Mouse (Mus musculus) hindbrain, embryonic 14.5 days (tissue): ENCODE data around the gene Bbs9. TPM values are rescaled to one million over a fixed set of nuclear protein-coding genes. Genes with fewer than 3 reads are reported as not detected.

ENCODE experiments used
- ATAC-seq: fragments of 200-750 bp; cut with Nextera tagmentation; 2 replicates; pipeline ENCODE4 v1.8.0; 2017; ENCODE audit warnings: moderate number of reproducible peaks, mild to moderate bottlenecking, moderate TSS enrichment, moderate library complexity; ENCODE audit not compliant: low FRiP score
- DNase-seq: peaks from one replicate; pipeline ENCODE4 v3.0.0-alpha.2; 2015; ENCODE audit warnings: low spot score
- H3K27ac ChIP-seq: fragments of 300-500 bp; sonication (generic); 2 replicates; pipeline ENCODE4 v1.5.1; 2014; ENCODE audit warnings: mild to moderate bottlenecking, moderate library complexity
- H3K27me3 ChIP-seq: fragments of 300-500 bp; sonication (generic); 2 replicates; pipeline ENCODE4 v1.6.1; 2014; ENCODE audit warnings: mild to moderate bottlenecking, low read length, mixed read lengths; ENCODE audit not compliant: control insufficient read depth, insufficient read depth
- H3K36me3 ChIP-seq: fragments of 300-500 bp; sonication (generic); replicated peaks from 2 replicates; pipeline ENCODE4 v1.6.1; 2014; ENCODE audit not compliant: control insufficient read depth, insufficient read depth
- H3K4me1 ChIP-seq: fragments of 300-500 bp; sonication (generic); replicated peaks from 2 replicates; pipeline ENCODE4 v1.6.1; 2014; ENCODE audit warnings: antibody characterized with exemption, low read length, mixed read lengths; ENCODE audit not compliant: control insufficient read depth, insufficient read depth
- H3K4me2 ChIP-seq: fragments of 300-500 bp; sonication (generic); replicated peaks from 2 replicates; pipeline ENCODE4 v1.6.1; 2014; ENCODE audit warnings: mild to moderate bottlenecking, moderate library complexity
- H3K4me3 ChIP-seq: fragments of 300-500 bp; sonication (generic); replicated peaks from 2 replicates; pipeline ENCODE4 v1.5.1; 2014; ENCODE audit warnings: mild to moderate bottlenecking, low read length
- H3K9ac ChIP-seq: fragments of 300-500 bp; sonication (generic); 2 replicates; pipeline ENCODE4 v1.6.1; 2014
- H3K9me3 ChIP-seq: fragments of 300-500 bp; sonication (generic); 2 replicates; pipeline ENCODE4 v1.6.1; 2016; ENCODE audit warnings: low read length; ENCODE audit not compliant: control insufficient read depth
- whole genome bisulfite sequencing: fragments of 180-500 bp; shearing (Covaris S2); extraction: QIAGEN DNeasy Blood & Tissue Kit; methylation state at CpG from one replicate; pipeline ENCODE4 v1.1.7; 2014; 5-methylcytosine and 5-hydroxymethylcytosine counted together
- polyA plus RNA-seq: library from polyadenylated mRNA; unstranded; fragments of >200 nt; fragmentation: Nextera tagmentation; extraction: Ambion mirVana; gene quantifications from 2 replicates; pipeline ENCODE4 v1.2.1, GENCODE M21; 2014

Gene Bbs9
- polyA plus RNA-seq, 1 experiment from 2014 or later: 20.0 TPM

DNA sequence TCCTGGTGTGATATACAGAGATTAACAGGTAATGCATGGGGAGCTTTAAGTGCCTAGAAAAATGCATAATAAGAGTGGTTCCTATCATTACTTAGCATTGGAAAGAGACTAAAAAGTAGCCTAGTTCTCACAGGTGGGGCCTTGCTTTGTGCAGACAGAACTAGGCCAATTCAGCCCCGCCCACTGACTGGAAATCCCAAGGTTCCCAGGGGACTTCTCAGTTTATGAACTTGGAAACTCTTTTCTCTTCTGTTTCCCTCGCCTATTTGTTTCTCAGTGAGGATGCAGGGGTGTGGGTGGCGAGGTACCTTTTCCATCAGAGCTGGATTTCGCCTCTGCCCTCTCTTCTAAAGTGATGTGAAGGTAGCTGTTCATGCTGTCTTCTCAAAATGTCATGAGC, 410.8 kb downstream of the Bbs9 start:
- DNase-seq (no peak), ATAC-seq (no peak)
- no peak overlapping the region for H3K9ac ChIP-seq
- H3K4me2 ChIP-seq: no peak overlapping the region
- no peaks in the 10 kb centered on the region for H3K4me1 ChIP-seq
- no peaks in the 10 kb centered on the region for H3K36me3 ChIP-seq
- H3K27me3 ChIP-seq: no peaks in the 10 kb centered on the region
- 86% methylated on average over 4 of the region's 4 CpGs for WGBS
- H3K9me3 ChIP-seq: no peaks in the 10 kb centered on the region
- no peak overlapping the region for H3K4me3 ChIP-seq
- no peak overlapping the region for H3K27ac ChIP-seq

DNA sequence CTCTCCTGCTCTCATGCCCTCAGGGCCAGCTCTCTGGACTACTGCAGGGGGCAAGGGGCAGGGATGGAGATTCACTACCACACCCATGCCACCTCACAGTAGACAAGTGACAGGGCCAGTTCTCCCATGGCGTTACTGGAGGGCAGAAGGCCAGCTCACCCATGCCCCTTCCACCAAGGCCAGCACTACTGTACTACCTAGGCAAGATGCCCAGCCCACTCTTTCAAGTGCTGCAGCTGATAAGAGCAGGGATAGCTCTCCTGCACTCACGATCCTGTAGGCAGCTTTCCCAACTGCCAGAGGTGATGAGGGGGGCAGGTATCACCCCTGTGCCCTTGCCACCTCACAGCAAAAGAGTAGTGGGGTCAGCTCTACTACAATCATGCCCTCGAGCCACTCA, 429.9 kb downstream of the Bbs9 start:
- Histone ChIP-seq H3K27ac (no peak overlapping the region), H3K4me1 (no peaks in the 10 kb centered on the region), H3K4me3 (no peak overlapping the region), H3K4me2 (no peak overlapping the region), H3K27me3 (no peaks in the 10 kb centered on the region), H3K36me3 (no peaks in the 10 kb centered on the region), H3K9me3 (no peaks in the 10 kb centered on the region), H3K9ac (no peak overlapping the region)
- no peak for DNase-seq
- WGBS: 87% methylated on average over 3 of the region's 3 CpGs
- ATAC-seq: peak; percentile 31; the same call in 1 of the 2 replicates

- Histone ChIP-seq H3K9me3 (no peaks in the 10 kb centered on the region), H3K4me3 (no peak overlapping the region), H3K27ac (no peak overlapping the region), H3K9ac (no peak overlapping the region), H3K36me3 (no peaks in the 10 kb centered on the region), H3K4me1 (no peaks in the 10 kb centered on the region), H3K27me3 (no peaks in the 10 kb centered on the region), H3K4me2 (no peak overlapping the region)
- DNase-seq (no peak), ATAC-seq (no peak)
These were observed 441.3 kb downstream of the Bbs9 start for GRCm38 (mm10) chr9:22916808-22917207.

GRCm38 (mm10) chr9:22935645-22936044, 460.1 kb downstream of the Bbs9 start:
- ATAC-seq: no peak
- no peaks in the 10 kb centered on the region for H3K36me3 ChIP-seq
- no peaks in the 10 kb centered on the region for H3K9me3 ChIP-seq
- no peak overlapping the region for H3K4me3 ChIP-seq
- H3K27ac ChIP-seq: no peak overlapping the region
- H3K27me3 ChIP-seq: no peaks in the 10 kb centered on the region
- no peak overlapping the region for H3K4me2 ChIP-seq
- no peak for DNase-seq
- H3K9ac ChIP-seq: no peak overlapping the region
- no peaks in the 10 kb centered on the region for H3K4me1 ChIP-seq

Other genes with a start within 250 kb of the Bbs9 start
- 8.5 and 8.6 TPM in 2 replicates for gene Zfp599, start 215.8 kb upstream of the Bbs9 start, polyA plus RNA-seq
- 28.0 and 32.8 TPM in 2 replicates for gene Zfp810, start 168.1 kb upstream of the Bbs9 start, polyA plus RNA-seq
- 6.4 and 6.6 TPM in 2 replicates for gene Anln, start 86.5 kb upstream of the Bbs9 start, polyA plus RNA-seq
- gene 9530077C05Rik, start 64.2 kb upstream of the Bbs9 start, polyA plus RNA-seq: 11.8 and 14.9 TPM in 2 replicates
- not detected in 2 replicates for gene Gm17545, start 21.4 kb upstream of the Bbs9 start, polyA plus RNA-seq
- gene Rp9, start 6.0 kb upstream of the Bbs9 start, polyA plus RNA-seq: 63.3 and 69.4 TPM in 2 replicates